28 mouse cellular contexts compared by ENCODE assay signal in the genomic region with DNA sequence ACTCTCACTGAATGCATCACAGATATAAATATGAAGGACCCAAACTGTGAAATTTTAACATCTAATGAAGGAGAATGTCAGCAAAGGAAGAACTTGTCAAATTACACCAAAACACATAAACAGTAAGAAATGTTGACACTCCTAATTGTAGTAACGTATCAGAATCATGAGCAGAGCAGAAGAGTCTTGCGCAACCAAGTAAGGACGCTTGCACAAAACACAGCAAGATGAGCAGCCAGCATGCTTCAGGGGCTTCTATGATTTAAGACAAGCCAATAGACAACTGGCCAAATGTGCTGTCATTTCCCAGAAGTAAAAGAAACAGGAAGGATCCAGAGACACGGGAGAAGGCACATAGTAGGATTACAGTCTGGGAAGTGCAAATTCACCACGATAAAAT. TPM values are rescaled to one million over a fixed set of nuclear protein-coding genes. Genes with fewer than 3 reads are reported as not detected.
DNase-seq lines count a peak whose midpoint lies in the region; ATAC-seq lines count a peak whose summit lies in the region.
"Had no signal": no experiment of that assay in that cellular context is flagged by ENCODE, and none has a peak within 500 bp of the region (broad histone marks: within the 10 kb centered on the region; RNA-seq: fewer than 3 reads in every experiment).

No protein-coding gene starts in this region.

- H3K4me2 ChIP-seq in kidney, embryonic 16.5 days (replicated peaks; ENCODE audit: low read depth, low read length) = no peak overlapping the region
- H3K4me2 ChIP-seq: forebrain, embryonic 13.5 days; heart, embryonic 12.5 days; heart, embryonic 15.5 days; hindbrain, embryonic 14.5 days had no signal

- H3K9ac ChIP-seq in kidney, embryonic 16.5 days (replicated peaks; ENCODE audit: low read length) = no peak overlapping the region
- H3K9ac ChIP-seq: forebrain, embryonic 13.5 days; heart, embryonic 12.5 days; heart, embryonic 15.5 days; hindbrain, embryonic 14.5 days had no signal

- peaks cover 4% of the 10 kb centered on the region for H3K27me3 ChIP-seq in kidney, embryonic 16.5 days (ENCODE audit: insufficient read depth, low read length)

- H3K9me3 ChIP-seq in kidney, embryonic 16.5 days (ENCODE audit: low read length) = no peaks in the 10 kb centered on the region
- H3K9me3 ChIP-seq: forebrain, embryonic 10.5 days; forebrain, embryonic 13.5 days; heart, embryonic 12.5 days; heart, embryonic 15.5 days had no signal

- intact Hi-C loops in heart, postnatal 14 days (cut with DNase I) = no loop called here

- H3K27ac ChIP-seq in kidney, embryonic 16.5 days (ENCODE audit: low read length) = no peak overlapping the region
- H3K27ac ChIP-seq: forebrain, embryonic 10.5 days; forebrain, embryonic 13.5 days; heart, embryonic 15.5 days; hindbrain, embryonic 14.5 days; hindbrain, postnatal 0 days had no signal

- no peak overlapping the region for H3K4me3 ChIP-seq in kidney, embryonic 16.5 days (ENCODE audit: low read length)
- H3K4me3 ChIP-seq: forebrain, embryonic 10.5 days; forebrain, embryonic 13.5 days; heart, embryonic 12.5 days; heart, embryonic 15.5 days had no signal

- no peaks in the 10 kb centered on the region for H3K36me3 ChIP-seq in kidney, embryonic 16.5 days (ENCODE audit: insufficient read depth, low read length)
- H3K36me3 ChIP-seq: forebrain, embryonic 10.5 days; heart, embryonic 12.5 days; heart, embryonic 15.5 days had no signal

- no peaks in the 10 kb centered on the region for H3K4me1 ChIP-seq in kidney, embryonic 16.5 days (ENCODE audit: insufficient read depth, low read length)
- H3K4me1 ChIP-seq: forebrain, embryonic 10.5 days; forebrain, embryonic 13.5 days; heart, embryonic 12.5 days; heart, embryonic 15.5 days had no signal

- 81% methylated on average over 5 of the region's 5 CpGs for WGBS in kidney, embryonic 16.5 days

- peak; percentile 66 for ATAC-seq in megakaryocyte progenitor cell, adult 5-6 weeks (replicated peaks; ENCODE audit: poor library complexity)
- no peak for ATAC-seq in kidney, embryonic 16.5 days (ENCODE audit: low FRiP score, low TSS enrichment)
- ATAC-seq: activated CD4-positive, CD25-positive, alpha-beta regulatory T cell, adult 4 months; forebrain, embryonic 13.5 days; forebrain, embryonic 16.5 days; hindbrain, postnatal 0 days had no signal

- peak; percentile 25 for DNase-seq in heart, adult 11 months
- DNase-seq in heart, postnatal 14 days = no peak
- peak; percentile 15 for DNase-seq in lung, postnatal 14 days
- no peak for DNase-seq in lung, postnatal 25 days (ENCODE audit: low spot score)
- DNase-seq: adrenal gland, adult 8-10 months; adrenal gland, postnatal 25 days; cerebellum, adult 11-12 months; cerebellum, adult 8-10 months; cerebellum, postnatal 10 days; cerebellum, postnatal 36 days; gastrocnemius, postnatal 10 days; gastrocnemius, postnatal 36 days; heart, adult 18-20 months; heart, postnatal 10 days; heart, postnatal 4 days had no signal

RNA-seq across cellular contexts. Expression of a gene that starts 5.8 kb away (rescaled TPM):
- under 1 TPM; 0.07 to 0.19 TPM for total RNA-seq in heart, postnatal 14 days (2021)
- total RNA-seq in megakaryocyte progenitor cell, adult 5-6 weeks (2015) = not detected in 2 replicates
- total RNA-seq in megakaryocyte progenitor cell, adult 5-6 weeks (2017) = 0.04 TPM in 1 of 2 replicates, not detected in the other
- 0.64 and 1.4 TPM in 2 replicates for polyA plus RNA-seq in kidney, embryonic 16.5 days (2015; fragmentation: Nextera tagmentation; extraction: Ambion mirVana)
- polyA plus RNA-seq: activated CD4-positive, CD25-positive, alpha-beta regulatory T cell, adult 4 months; forebrain, embryonic 10.5 days; forebrain, embryonic 13.5 days; forebrain, embryonic 16.5 days had no signal

RNA-seq across cellular contexts. Expression of a gene that starts 52.8 kb away (rescaled TPM):
- under 1 TPM; 0.22 to 0.29 TPM for total RNA-seq in heart, postnatal 14 days (2021)
- 0.37 and 0.85 TPM in 2 replicates for total RNA-seq in megakaryocyte progenitor cell, adult 5-6 weeks (2015)
- total RNA-seq in megakaryocyte progenitor cell, adult 5-6 weeks (2017) = not detected in 2 replicates
- polyA plus RNA-seq in kidney, embryonic 16.5 days (2015; fragmentation: Nextera tagmentation; extraction: Ambion mirVana) = 0.21 TPM in 1 of 2 replicates, not detected in the other
- total RNA-seq: adrenal gland, postnatal 25 days; gastrocnemius, adult 18-20 months; gastrocnemius, postnatal 36 days; heart, adult 18-20 months; heart, postnatal 10 days had no signal
- polyA plus RNA-seq: activated CD4-positive, CD25-positive, alpha-beta regulatory T cell, adult 4 months; embryonic facial prominence, embryonic 11.5 days; forebrain, embryonic 13.5 days; forebrain, embryonic 16.5 days; hindbrain, embryonic 11.5 days; hindbrain, postnatal 0 days had no signal

Comparison
In these comparisons a context has a peak if more than half of its experiments do, and no peak if none do; other contexts are left out.
1. DNase-seq: peak in heart, adult 11 months (single experiment) and lung, postnatal 14 days (single experiment); none in heart, postnatal 14 days (0 of 2) and lung, postnatal 25 days (single experiment).